In the genomic region with DNA sequence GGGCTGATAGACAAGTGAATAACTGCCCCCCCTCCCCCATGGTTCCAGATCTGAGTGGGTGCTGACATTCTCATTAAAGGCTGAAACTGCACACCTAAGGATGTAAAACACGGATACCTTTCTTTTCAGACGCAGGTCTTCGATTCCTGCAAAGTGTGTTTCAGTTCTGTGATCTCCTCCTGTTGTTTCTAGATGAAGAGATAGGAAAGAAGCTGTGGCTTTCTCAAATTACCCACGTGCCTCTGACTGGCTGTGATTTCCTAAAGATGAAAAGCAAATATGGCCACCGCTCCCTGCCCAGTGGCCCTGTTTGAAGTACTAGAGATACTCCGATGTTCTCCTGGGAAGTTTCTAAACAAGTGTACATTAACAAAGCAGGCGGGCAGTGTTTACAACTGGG, we compare ENCODE assay signal across 23 mouse cellular contexts.
"Had no signal": no experiment of that assay in that cellular context is flagged by ENCODE, and none has a peak within 500 bp of the region (broad histone marks: within the 10 kb centered on the region; RNA-seq: fewer than 3 reads in every experiment).

No protein-coding gene starts in this region.

- DNase-seq: gastrocnemius, postnatal 14 days; gastrocnemius, postnatal 36 days; heart, adult 11 months; heart, adult 2 months; heart, postnatal 14 days; heart, postnatal 36 days; kidney, adult 11 months; kidney, adult 2 months; kidney, adult 9 months; kidney, postnatal 14 days; kidney, postnatal 36 days; liver; liver, embryonic 13.5 days had no signal

- H3K9ac ChIP-seq: heart, embryonic 13.5 days; heart, embryonic 15.5 days; hindbrain, embryonic 12.5 days; hindbrain, embryonic 14.5 days; kidney, embryonic 15.5 days; limb, embryonic 12.5 days; liver, embryonic 13.5 days had no signal

- H3K27me3 ChIP-seq: hindbrain, embryonic 12.5 days; kidney, embryonic 15.5 days; liver, embryonic 13.5 days had no signal

- H3K36me3 ChIP-seq: heart, embryonic 13.5 days; heart, embryonic 15.5 days; hindbrain, embryonic 12.5 days; kidney, embryonic 15.5 days; limb, embryonic 10.5 days; limb, embryonic 12.5 days; liver, embryonic 13.5 days had no signal

- H3K4me1 ChIP-seq: heart, embryonic 13.5 days; heart, embryonic 15.5 days; hindbrain, embryonic 12.5 days; kidney, embryonic 15.5 days; limb, embryonic 12.5 days; liver, embryonic 13.5 days had no signal

- H3K4me3 ChIP-seq: heart, adult 2 months; heart, embryonic 13.5 days; heart, embryonic 15.5 days; hindbrain, embryonic 12.5 days; kidney, embryonic 15.5 days; layer of hippocampus, adult 2 months; left cerebral cortex, adult 2 months; limb, embryonic 10.5 days; limb, embryonic 12.5 days; liver, embryonic 13.5 days had no signal

- H3K27ac ChIP-seq: heart, adult 2 months; heart, embryonic 13.5 days; heart, embryonic 15.5 days; hindbrain, embryonic 12.5 days; hindbrain, embryonic 14.5 days; kidney, embryonic 15.5 days; kidney, postnatal 0 days; layer of hippocampus, adult 2 months; left cerebral cortex, adult 2 months; limb, embryonic 10.5 days; limb, embryonic 12.5 days; liver, embryonic 13.5 days had no signal

- H3K9me3 ChIP-seq: heart, embryonic 13.5 days; heart, embryonic 15.5 days; hindbrain, embryonic 12.5 days; kidney, embryonic 15.5 days; limb, embryonic 10.5 days; limb, embryonic 12.5 days; liver, embryonic 13.5 days had no signal
